Mouse (Mus musculus) gonadal fat pad, adult 2 months (tissue): Measurements from ENCODE around the gene Ms4a14. TPM values are rescaled to one million over a fixed set of nuclear protein-coding genes. Genes with fewer than 3 reads are reported as not detected.
"Not testable (repeated sequence)": the region's sequence is repeated elsewhere in the genome, so short reads cannot be mapped to it uniquely, and the experiment has no call there.

ENCODE experiments used
- DNase-seq: peaks from one replicate; pipeline ENCODE4 v3.0.0-alpha.2; 2012; ENCODE audit warnings: low read depth
- polyA plus RNA-seq: library from polyadenylated mRNA; depleted of rRNA; stranded (reverse); fragments of >200 nt; gene quantifications from 2 replicates; pipeline ENCODE4 v1.2.3, GENCODE M21; 2012; rRNA removed

Ms4a14 gene
- 1.0 and 1.1 TPM in 2 replicates for polyA plus RNA-seq

DNA sequence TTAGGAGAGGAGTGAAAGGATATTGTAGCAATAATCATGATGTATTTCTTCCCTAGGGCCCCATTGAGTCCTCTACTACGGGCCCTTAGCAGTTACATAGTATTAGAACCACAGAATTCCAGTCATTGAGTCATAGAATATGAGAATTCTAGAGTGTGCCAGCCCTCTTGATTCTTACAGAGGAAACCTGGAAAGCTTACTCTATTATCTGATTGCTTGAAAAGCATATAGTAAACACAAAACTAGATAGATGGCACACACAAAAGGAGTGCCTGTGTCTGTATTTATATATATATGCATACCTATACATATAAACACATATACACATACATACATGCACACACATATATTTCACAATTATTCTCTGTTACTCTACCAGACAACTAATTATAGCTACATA lies at the start of gene Ms4a14:
Gene Ms4a14 (minus strand): TSS at position 101 of the 400 bp plus-strand sequence.
- DNase-seq = no peak

- no peak for DNase-seq
Measured at GRCm38 (mm10) chr19:11362002-11362401, 47.7 kb upstream of the Ms4a14 start.

DNA sequence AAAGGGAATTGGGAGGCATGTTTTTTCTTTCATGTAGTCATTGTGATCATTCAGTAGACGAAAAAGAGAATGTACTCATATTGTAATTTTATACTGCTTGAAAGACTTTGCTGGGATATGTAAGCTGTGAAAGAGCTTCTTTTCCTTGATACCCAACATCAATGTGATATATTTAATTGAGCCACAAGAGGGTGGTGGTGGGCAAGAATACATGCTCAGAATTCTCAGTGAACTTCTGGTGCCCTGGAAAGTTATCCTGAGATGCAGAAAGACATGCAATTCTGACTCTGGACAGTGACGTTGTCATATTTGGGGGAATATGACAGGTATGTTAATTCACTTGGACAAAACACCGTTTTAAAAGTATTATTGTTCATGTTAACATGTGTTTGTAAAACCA lies 45.9 kb upstream of the Ms4a14 start:
- DNase-seq = no peak

GRCm38 (mm10) chr19:11355730-11356129 lies 41.5 kb upstream of the Ms4a14 start:
- no peak for DNase-seq

DNA sequence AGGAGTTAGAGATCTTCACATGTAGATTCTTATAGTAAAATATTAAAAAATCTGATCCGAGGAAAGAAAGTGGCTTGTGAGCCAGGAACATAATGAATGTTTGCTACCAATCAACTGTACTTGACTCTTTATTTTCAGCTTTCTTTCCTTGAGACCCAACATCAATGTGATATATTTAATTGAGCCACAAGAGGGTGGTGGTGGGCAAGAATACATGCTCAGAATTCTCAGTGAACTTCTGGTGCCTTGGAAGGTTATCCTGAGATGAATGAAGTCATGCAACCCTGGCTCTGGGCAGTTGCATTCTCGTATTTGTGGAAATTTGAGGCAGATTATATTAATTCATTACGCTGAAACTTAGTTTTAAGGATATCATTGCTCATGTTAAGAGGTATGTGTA lies 37.6 kb upstream of the Ms4a14 start:
- no peak for DNase-seq

DNA sequence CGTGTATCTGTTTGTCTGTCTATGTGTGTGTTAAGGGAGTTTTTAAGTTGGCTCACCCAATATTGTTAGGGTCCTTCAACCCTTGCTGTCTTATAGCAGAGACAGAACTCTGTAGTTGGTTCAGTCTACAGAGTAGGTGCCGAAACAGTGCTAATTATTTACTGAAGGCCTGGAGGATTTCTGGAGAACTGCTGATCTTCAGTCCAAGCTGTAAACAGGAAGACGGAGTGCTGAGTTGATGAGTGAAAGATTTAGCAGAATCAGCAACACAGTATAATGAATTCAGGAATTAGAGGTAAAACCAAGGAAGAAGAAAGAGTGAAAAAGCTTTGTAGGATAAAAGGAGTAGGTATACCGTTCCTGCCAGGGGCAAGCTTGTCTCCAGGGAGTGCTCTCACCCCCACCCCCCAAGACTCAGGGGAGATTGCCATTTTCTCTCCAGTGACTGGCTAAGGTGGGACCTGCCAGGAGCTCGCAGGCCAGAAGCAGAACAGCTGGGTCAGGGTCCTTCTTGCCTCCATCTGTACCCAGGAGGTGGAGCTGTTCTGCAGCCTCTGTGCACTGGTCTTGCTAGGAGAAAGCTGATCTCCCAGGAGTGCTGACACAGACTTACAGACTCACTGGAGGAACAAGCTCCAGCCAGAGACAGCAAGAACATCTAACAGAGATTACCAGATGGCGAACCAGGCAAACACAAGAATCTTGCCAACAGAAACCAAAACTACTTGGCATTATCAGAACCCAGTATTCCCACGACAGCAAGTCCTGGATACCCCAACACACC lies 35.6 kb upstream of the Ms4a14 start:
- DNase-seq = no peak

GRCm38 (mm10) chr19:11343992-11344391 lies 29.7 kb upstream of the Ms4a14 start:
- DNase-seq = no peak

- no peak for DNase-seq
Measured at GRCm38 (mm10) chr19:11343147-11343546, 28.9 kb upstream of the Ms4a14 start.

- no peak for DNase-seq
Measured at GRCm38 (mm10) chr19:11335932-11336331, 21.7 kb upstream of the Ms4a14 start, which contains the start of gene Ms4a7. Gene Ms4a7 (minus strand): TSS chr19:11336146.

GRCm38 (mm10) chr19:11321123-11321522 lies 6.9 kb upstream of the Ms4a14 start:
- DNase-seq = no peak

DNA sequence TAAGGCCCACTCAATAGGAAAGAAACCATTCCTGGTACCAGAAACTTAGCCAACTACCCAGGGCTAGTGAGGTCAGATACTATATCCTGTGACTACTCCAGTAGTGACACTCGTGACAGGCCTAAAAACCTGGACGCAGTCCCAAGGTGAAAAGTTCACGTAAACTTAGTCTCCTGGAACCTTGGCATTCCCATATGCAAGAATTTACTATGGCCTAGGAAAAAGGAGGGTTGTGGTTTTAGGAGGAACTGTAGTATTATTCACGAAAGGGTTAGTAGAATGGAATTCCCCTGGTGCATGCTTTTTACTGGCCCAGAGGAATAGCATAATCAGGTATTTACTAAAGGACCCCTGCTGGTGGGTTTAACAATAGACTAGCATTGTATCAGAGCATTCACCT lies 2.5 kb upstream of the Ms4a14 start:
- no peak for DNase-seq

DNA sequence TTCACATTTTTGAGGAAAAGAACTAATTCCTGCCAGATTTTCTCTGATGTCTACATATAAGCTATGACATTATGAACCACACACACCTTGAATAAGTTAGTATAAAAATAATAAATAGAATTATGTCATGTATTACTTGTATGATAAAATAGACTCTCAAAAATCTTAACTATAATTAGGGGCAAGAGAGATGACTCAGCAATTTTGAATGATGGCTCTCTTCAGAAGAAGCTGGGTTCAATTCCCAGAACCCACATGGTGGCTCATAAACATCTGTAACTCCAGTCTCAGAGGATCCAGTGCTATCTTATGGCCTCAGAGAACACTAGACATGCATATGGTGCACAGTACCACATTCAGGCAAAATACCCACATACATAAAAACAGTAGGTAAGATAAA lies 5.4 kb downstream of the Ms4a14 start:
- no peak for DNase-seq

GRCm38 (mm10) chr19:11299529-11299928 lies 14.7 kb downstream of the Ms4a14 start:
- DNase-seq = not testable (repeated sequence)

GRCm38 (mm10) chr19:11298939-11299338 lies 15.3 kb downstream of the Ms4a14 start:
- DNase-seq = no peak

GRCm38 (mm10) chr19:11293616-11294015 lies 20.6 kb downstream of the Ms4a14 start:
- DNase-seq = not testable (repeated sequence)

DNA sequence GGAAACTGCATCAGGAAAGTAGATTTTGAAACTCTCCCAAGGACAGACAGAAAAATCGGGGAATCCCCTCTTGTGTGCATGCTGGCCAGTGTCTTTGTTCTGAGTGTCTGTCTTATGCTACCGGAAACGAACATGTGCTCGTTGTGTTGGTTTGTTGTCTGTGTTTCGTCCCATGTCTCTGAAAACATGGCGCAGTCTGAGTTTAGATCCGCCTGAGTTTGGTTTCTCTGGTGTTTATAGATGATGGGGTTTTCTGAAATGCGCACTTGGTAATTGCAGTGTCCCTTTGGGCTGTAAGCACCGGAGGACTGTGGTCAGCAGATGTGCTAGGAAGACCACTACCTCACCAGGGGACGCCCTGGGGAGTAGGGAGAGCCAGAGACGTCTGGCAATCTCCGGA lies 21.3 kb downstream of the Ms4a14 start:
- DNase-seq = no peak

- DNase-seq = no peak
Measured at GRCm38 (mm10) chr19:11283773-11284172, 30.5 kb downstream of the Ms4a14 start, which contains the start of gene Ms4a5. Gene Ms4a5 (minus strand): TSS chr19:11283873.

DNA sequence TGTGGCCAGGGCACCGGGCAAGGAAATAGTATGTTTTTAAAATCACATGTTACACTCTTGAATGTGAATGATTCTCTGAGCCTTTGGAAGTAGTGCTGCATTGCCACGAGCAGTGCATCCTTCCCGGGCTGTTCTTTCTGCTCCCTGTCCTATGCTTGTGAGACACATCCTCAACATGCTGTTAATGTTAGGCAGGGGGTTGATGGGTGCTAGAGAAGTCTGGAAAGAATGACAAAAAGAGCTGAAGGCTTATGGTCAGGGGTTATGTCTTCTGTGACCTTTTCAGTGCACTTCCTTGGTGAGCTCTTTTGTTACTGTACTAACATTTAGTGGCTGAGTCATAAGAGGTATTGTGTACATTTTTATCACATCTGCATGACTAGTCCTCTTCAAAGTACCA lies 34.0 kb downstream of the Ms4a14 start:
- no peak for DNase-seq

DNA sequence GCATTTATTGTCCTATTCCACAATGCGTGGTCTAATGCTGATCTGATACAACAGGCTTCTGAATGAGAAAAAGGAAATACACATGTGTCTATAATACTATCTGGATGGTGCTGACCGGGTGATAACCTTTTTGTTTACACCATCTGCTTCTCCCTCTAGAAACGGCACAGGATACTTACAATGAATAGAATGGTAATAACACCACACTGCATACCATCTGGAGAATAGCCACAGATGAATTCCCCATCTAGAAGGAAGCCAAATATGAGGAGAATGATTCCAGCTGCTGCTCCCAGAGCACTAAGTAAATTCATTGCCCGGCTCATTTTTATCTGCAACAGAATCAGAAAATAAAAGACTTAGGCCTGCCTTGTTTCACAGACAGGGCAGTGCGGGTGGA lies 37.8 kb downstream of the Ms4a14 start:
- DNase-seq = no peak

- no peak for DNase-seq
Measured at GRCm38 (mm10) chr19:11266956-11267355, 47.3 kb downstream of the Ms4a14 start.

- DNase-seq = no peak
Measured at GRCm38 (mm10) chr19:11266052-11266845, 48.0 kb downstream of the Ms4a14 start, which contains the start of gene Ms4a1. Gene Ms4a1 (minus strand): TSS chr19:11266241.

DNA sequence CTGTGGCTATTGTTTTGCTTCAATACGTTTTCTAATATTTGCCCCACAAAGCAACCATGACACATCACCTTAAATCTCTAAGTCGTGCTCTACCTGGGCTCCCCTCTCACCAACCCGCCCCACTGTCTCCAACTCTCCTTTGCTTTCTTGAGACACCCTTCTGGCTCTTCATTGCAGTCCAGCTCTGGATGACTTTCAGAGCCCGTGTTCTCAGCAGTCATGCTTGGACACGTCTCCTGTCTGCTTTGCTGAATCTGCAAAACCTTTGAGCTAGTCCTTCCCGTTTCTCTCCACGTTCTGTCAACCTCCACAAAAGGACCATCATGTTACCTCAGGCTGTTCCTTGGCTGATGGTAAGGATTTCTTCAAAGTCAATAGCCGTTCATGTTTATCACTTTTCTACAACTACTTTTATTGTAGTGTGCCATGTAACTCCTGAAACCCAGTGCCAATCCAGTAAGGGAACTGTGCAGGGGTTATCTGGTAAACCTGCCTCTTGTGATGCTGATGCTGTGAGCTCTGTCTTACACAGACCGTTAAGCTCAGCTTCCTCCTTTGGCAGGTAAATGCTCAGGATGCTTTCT lies 49.6 kb downstream of the Ms4a14 start:
- DNase-seq = no peak
